Mouse (Mus musculus) telencephalon, adult 2 months (tissue): ENCODE data around the gene Wnt11.

ENCODE experiments used
- DNase-seq: peaks from one replicate; pipeline ENCODE4 v3.0.0-alpha.2; 2011; ENCODE audit warnings: low read depth, low spot score

Gene Wnt11

GRCm38 (mm10) chr7:98834711-98835321 is at the start of gene Wnt11:
Gene Wnt11 (plus strand): TSS chr7:98835112.
- DNase-seq, result no peak

GRCm38 (mm10) chr7:98786792-98787612 is 47.9 kb upstream of the Wnt11 start:
- no peak for DNase-seq

GRCm38 (mm10) chr7:98788721-98789120 is 46.2 kb upstream of the Wnt11 start:
- DNase-seq, result no peak

GRCm38 (mm10) chr7:98789121-98789520 is 45.8 kb upstream of the Wnt11 start:
- DNase-seq, result no peak

- DNase-seq, result no peak
Measured at GRCm38 (mm10) chr7:98791864-98792263, 43.0 kb upstream of the Wnt11 start.

- DNase-seq, result no peak
Measured at GRCm38 (mm10) chr7:98793811-98794210, 41.1 kb upstream of the Wnt11 start.

GRCm38 (mm10) chr7:98794444-98794843 is 40.5 kb upstream of the Wnt11 start:
- DNase-seq, result no peak

GRCm38 (mm10) chr7:98795637-98796036 is 39.3 kb upstream of the Wnt11 start:
- DNase-seq, result no peak

GRCm38 (mm10) chr7:98797347-98798133 is 37.4 kb upstream of the Wnt11 start:
- DNase-seq, result no peak

- no peak for DNase-seq
Measured at GRCm38 (mm10) chr7:98798134-98798417, 36.8 kb upstream of the Wnt11 start.

GRCm38 (mm10) chr7:98800435-98800834 is 34.5 kb upstream of the Wnt11 start:
- no peak for DNase-seq

GRCm38 (mm10) chr7:98801086-98801485 is 33.8 kb upstream of the Wnt11 start:
- DNase-seq, result no peak

- no peak for DNase-seq
Measured at GRCm38 (mm10) chr7:98803181-98803580, 31.7 kb upstream of the Wnt11 start.

- no peak for DNase-seq
Measured at GRCm38 (mm10) chr7:98804841-98805772, 29.8 kb upstream of the Wnt11 start.

GRCm38 (mm10) chr7:98806961-98807360 is 28.0 kb upstream of the Wnt11 start:
- no peak for DNase-seq

GRCm38 (mm10) chr7:98809372-98809771 is 25.5 kb upstream of the Wnt11 start:
- no peak for DNase-seq

- no peak for DNase-seq
Measured at GRCm38 (mm10) chr7:98810619-98811018, 24.3 kb upstream of the Wnt11 start.

- DNase-seq, result no peak
Measured at GRCm38 (mm10) chr7:98820501-98820900, 14.4 kb upstream of the Wnt11 start.

- DNase-seq, result no peak
Measured at GRCm38 (mm10) chr7:98822881-98823280, 12.0 kb upstream of the Wnt11 start.

- no peak for DNase-seq
Measured at GRCm38 (mm10) chr7:98823896-98824822, 10.8 kb upstream of the Wnt11 start.
